Comparison of ENCODE assay signal across 27 mouse cellular contexts in genomic region chr6:64450770-64451169, GRCm38 (mm10).
"Had no signal": no experiment of that assay in that cellular context is flagged by ENCODE, and none has a peak within 500 bp of the region (broad histone marks: within the 10 kb centered on the region; RNA-seq: fewer than 3 reads in every experiment).

No protein-coding gene starts in this region.

- H3K9me3 ChIP-seq: heart, embryonic 13.5 days; heart, embryonic 15.5 days; hindbrain, embryonic 13.5 days; hindbrain, embryonic 15.5 days; kidney, embryonic 15.5 days; limb, embryonic 12.5 days; limb, embryonic 15.5 days; liver, embryonic 13.5 days had no signal

- H3K9ac ChIP-seq: heart, embryonic 13.5 days; heart, embryonic 15.5 days; hindbrain, embryonic 13.5 days; hindbrain, embryonic 15.5 days; kidney, embryonic 15.5 days; limb, embryonic 12.5 days; limb, embryonic 15.5 days; liver, embryonic 13.5 days had no signal

- DNase-seq: gastrocnemius, postnatal 14 days; gastrocnemius, postnatal 36 days; heart, adult 11 months; heart, adult 2 months; heart, postnatal 14 days; heart, postnatal 36 days; kidney, adult 11 months; kidney, adult 2 months; kidney, adult 9 months; kidney, postnatal 14 days; kidney, postnatal 36 days; layer of hippocampus, adult 9-11 months; layer of hippocampus, postnatal 36 days; left cerebral cortex, postnatal 4 days; liver, embryonic 13.5 days had no signal

- H3K36me3 ChIP-seq: heart, embryonic 13.5 days; heart, embryonic 15.5 days; hindbrain, embryonic 13.5 days; hindbrain, embryonic 15.5 days; kidney, embryonic 15.5 days; limb, embryonic 12.5 days; limb, embryonic 15.5 days; liver, embryonic 13.5 days had no signal

- H3K4me3 ChIP-seq: heart, adult 2 months; heart, embryonic 13.5 days; heart, embryonic 15.5 days; hindbrain, embryonic 13.5 days; hindbrain, embryonic 15.5 days; kidney, embryonic 15.5 days; limb, embryonic 12.5 days; limb, embryonic 15.5 days; liver, embryonic 13.5 days had no signal

- H3K4me1 ChIP-seq: heart, embryonic 13.5 days; heart, embryonic 15.5 days; hindbrain, embryonic 15.5 days; kidney, embryonic 15.5 days; limb, embryonic 12.5 days; limb, embryonic 15.5 days; liver, embryonic 13.5 days had no signal

- H3K27me3 ChIP-seq: heart, embryonic 13.5 days; heart, embryonic 15.5 days; hindbrain, embryonic 13.5 days; hindbrain, embryonic 15.5 days; kidney, embryonic 15.5 days; limb, embryonic 12.5 days; limb, embryonic 15.5 days; liver, embryonic 13.5 days had no signal

- H3K4me2 ChIP-seq: heart, embryonic 11.5 days; heart, embryonic 13.5 days; heart, embryonic 15.5 days; hindbrain, embryonic 13.5 days; hindbrain, embryonic 15.5 days; kidney, embryonic 15.5 days; limb, embryonic 12.5 days; limb, embryonic 15.5 days; liver, embryonic 11.5 days; liver, embryonic 13.5 days had no signal

- ATAC-seq: hindbrain, postnatal 0 days; intestine, embryonic 16.5 days had no signal

- H3K27ac ChIP-seq: heart, adult 2 months; heart, embryonic 13.5 days; heart, embryonic 15.5 days; hindbrain, embryonic 13.5 days; hindbrain, embryonic 15.5 days; hindbrain, postnatal 0 days; kidney, embryonic 15.5 days; kidney, postnatal 0 days; limb, embryonic 12.5 days; limb, embryonic 15.5 days; liver, embryonic 13.5 days had no signal
